Mouse (Mus musculus): ENCODE measurements around the gene Wnt5b.

GRCm38 (mm10) chr6:119492630-119493014 is 51.5 kb downstream of the Wnt5b start:
- TF ChIP-seq POLR2A (IDR thresholded peaks at IDR 0.05; ENCODE audit: borderline replicate concordance, control insufficient read depth, low read depth, low read length) (no peak), CTCF (IDR thresholded peaks at IDR 0.05; ENCODE audit: control insufficient read depth, insufficient read depth, low read length) (no peak)

Data from bone marrow, adult 2 months (tissue).